Mouse (Mus musculus) forebrain, embryonic 11.5 days (tissue): ENCODE measurements around the gene Gm20388. TPM values are rescaled to one million over a fixed set of nuclear protein-coding genes. Genes with fewer than 3 reads are reported as not detected.

ENCODE experiments used
- ATAC-seq: fragments of 200-750 bp; cut with Nextera tagmentation; replicated peaks from 2 replicates; pipeline ENCODE4 v1.8.0; 2017; ENCODE audit warnings: moderate TSS enrichment; ENCODE audit not compliant: low FRiP score
- DNase-seq: peaks from one replicate; pipeline ENCODE4 v3.0.0-alpha.2; 2017; ENCODE audit warnings: low spot score
- H3K27ac ChIP-seq: fragments of 300-500 bp; sonication (generic); 2 replicates; pipeline ENCODE4 v1.5.1; 2014; ENCODE audit warnings: low read depth, low read length
- H3K27me3 ChIP-seq: fragments of 300-500 bp; sonication (generic); 2 replicates; pipeline ENCODE4 v1.6.1; 2014; ENCODE audit warnings: mild to moderate bottlenecking, low read length, mixed read lengths; ENCODE audit not compliant: control insufficient read depth, insufficient read depth
- H3K36me3 ChIP-seq: fragments of 300-500 bp; sonication (generic); 2 replicates; pipeline ENCODE4 v1.6.1; 2014; ENCODE audit warnings: mild to moderate bottlenecking, low read length, moderate library complexity, mixed read lengths; ENCODE audit not compliant: control insufficient read depth, insufficient read depth
- H3K4me1 ChIP-seq: fragments of 300-500 bp; sonication (generic); replicated peaks from 2 replicates; pipeline ENCODE4 v1.6.1; 2014; ENCODE audit warnings: low read length, mixed read lengths; ENCODE audit not compliant: control insufficient read depth, insufficient read depth
- H3K4me2 ChIP-seq: fragments of 300-500 bp; sonication (generic); 2 replicates; pipeline ENCODE4 v1.6.1; 2014; ENCODE audit warnings: low read depth, mild to moderate bottlenecking, low read length, moderate library complexity, mixed read lengths; ENCODE audit not compliant: severe bottlenecking
- H3K4me3 ChIP-seq: fragments of 300-500 bp; sonication (generic); 2 replicates; pipeline ENCODE4 v1.5.1; 2014; ENCODE audit warnings: low read depth, low read length
- H3K9ac ChIP-seq: fragments of 300-500 bp; sonication (generic); 2 replicates; pipeline ENCODE4 v1.6.1; 2014; ENCODE audit warnings: low read length
- H3K9me3 ChIP-seq: fragments of 300-500 bp; sonication (generic); 2 replicates; pipeline ENCODE4 v1.6.1; 2016; ENCODE audit warnings: low read length, mixed read lengths; ENCODE audit not compliant: control insufficient read depth
- WGBS: fragments of 180-500 bp; shearing (Covaris S2); extraction: QIAGEN DNeasy Blood & Tissue Kit; methylation state at CpG from one replicate; pipeline ENCODE4 v1.1.7; 2014; 5-methylcytosine and 5-hydroxymethylcytosine counted together
- polyA plus RNA-seq: library from polyadenylated mRNA; unstranded; fragments of >200 nt; fragmentation: Nextera tagmentation; extraction: Ambion mirVana; gene quantifications from 2 replicates; pipeline ENCODE4 v1.2.1, GENCODE M21; 2014

Gm20388 gene
- polyA plus RNA-seq, 1 experiment from 2014 or later = not detected

- 73% methylated on average over 4 of the region's 4 CpGs for WGBS
- Histone ChIP-seq H3K4me2 (no peak overlapping the region), H3K27me3 (peaks cover 22% of the 10 kb centered on the region), H3K36me3 (no peaks in the 10 kb centered on the region), H3K27ac (no peak overlapping the region), H3K9ac (no peak overlapping the region), H3K4me1 (peaks cover 2% of the 10 kb centered on the region; the same call in 1 of the 2 replicates), H3K9me3 (no peaks in the 10 kb centered on the region), H3K4me3 (no peak overlapping the region)
- ATAC-seq = no peak
- no peak for DNase-seq
Measured at GRCm38 (mm10) chr8:120738771-120739170, 828.1 kb downstream of the Gm20388 start.

- ATAC-seq (no peak), DNase-seq (no peak)
- no peaks in the 10 kb centered on the region for H3K9me3 ChIP-seq
- peaks cover 5% of the 10 kb centered on the region; the same call in 1 of the 2 replicates for H3K4me1 ChIP-seq
- no peaks in the 10 kb centered on the region for H3K36me3 ChIP-seq
- H3K9ac ChIP-seq = no peak overlapping the region
- no peak overlapping the region for H3K27ac ChIP-seq
- H3K4me3 ChIP-seq = no peak overlapping the region
- H3K4me2 ChIP-seq = no peak overlapping the region
- 94% methylated on average over 15 of the region's 15 CpGs for WGBS
- H3K27me3 ChIP-seq = peaks cover 16% of the 10 kb centered on the region
Measured at GRCm38 (mm10) chr8:120739526-120739925, 828.9 kb downstream of the Gm20388 start.

GRCm38 (mm10) chr8:120740579-120740978 is 829.9 kb downstream of the Gm20388 start:
- Histone ChIP-seq H3K4me2 (no peak overlapping the region), H3K4me1 (peaks cover 5% of the 10 kb centered on the region; the same call in 1 of the 2 replicates), H3K9ac (no peak overlapping the region), H3K36me3 (no peaks in the 10 kb centered on the region), H3K27me3 (peaks cover 7% of the 10 kb centered on the region), H3K4me3 (no peak overlapping the region), H3K27ac (no peak overlapping the region), H3K9me3 (no peaks in the 10 kb centered on the region)
- ATAC-seq (no peak), DNase-seq (no peak)
- WGBS = 66% methylated on average over 2 of the region's 2 CpGs

GRCm38 (mm10) chr8:120741001-120741400 is 830.4 kb downstream of the Gm20388 start:
- Histone ChIP-seq H3K36me3 (no peaks in the 10 kb centered on the region), H3K4me2 (no peak overlapping the region), H3K27ac (no peak overlapping the region), H3K9ac (no peak overlapping the region), H3K4me1 (0 out of 2 replicates have a peak, but pooled peaks cover 5% of the 10 kb centered on the region), H3K4me3 (no peak overlapping the region), H3K27me3 (peaks cover 4% of the 10 kb centered on the region), H3K9me3 (no peaks in the 10 kb centered on the region)
- DNase-seq (no peak), ATAC-seq (no peak)
- 88% methylated on average over 17 of the region's 17 CpGs for WGBS

GRCm38 (mm10) chr8:120741815-120742530 is 831.3 kb downstream of the Gm20388 start:
- no peak overlapping the region for H3K4me3 ChIP-seq
- no peak overlapping the region for H3K4me2 ChIP-seq
- H3K36me3 ChIP-seq = no peaks in the 10 kb centered on the region
- ATAC-seq (no peak), DNase-seq (no peak)
- H3K27ac ChIP-seq = no peak overlapping the region
- H3K9me3 ChIP-seq = no peaks in the 10 kb centered on the region
- 0 out of 2 replicates have a peak, but pooled peaks cover 4% of the 10 kb centered on the region for H3K4me1 ChIP-seq
- whole genome bisulfite sequencing = 90% methylated on average over 15 of the region's 15 CpGs
- no peak overlapping the region for H3K9ac ChIP-seq
- H3K27me3 ChIP-seq = peaks cover 4% of the 10 kb centered on the region

GRCm38 (mm10) chr8:120743149-120743897 is 832.7 kb downstream of the Gm20388 start:
- ATAC-seq (no peak), DNase-seq (no peak)
- no peak overlapping the region for H3K27ac ChIP-seq
- H3K36me3 ChIP-seq = no peaks in the 10 kb centered on the region
- H3K27me3 ChIP-seq = no peaks in the 10 kb centered on the region; the same call in 1 of the 2 replicates
- 0 out of 2 replicates have a peak, but pooled peaks cover 4% of the 10 kb centered on the region for H3K4me1 ChIP-seq
- no peak overlapping the region for H3K9ac ChIP-seq
- 45% methylated on average over 12 of the region's 12 CpGs for WGBS
- H3K4me2 ChIP-seq = no peak overlapping the region
- no peaks in the 10 kb centered on the region for H3K9me3 ChIP-seq
- H3K4me3 ChIP-seq = no peak overlapping the region

GRCm38 (mm10) chr8:120743898-120744290 is 833.3 kb downstream of the Gm20388 start:
- Histone ChIP-seq H3K27ac (no peak overlapping the region), H3K4me2 (no peak overlapping the region), H3K27me3 (no peaks in the 10 kb centered on the region; the same call in 1 of the 2 replicates), H3K9me3 (no peaks in the 10 kb centered on the region), H3K9ac (no peak overlapping the region), H3K4me3 (no peak overlapping the region), H3K36me3 (no peaks in the 10 kb centered on the region), H3K4me1 (0 out of 2 replicates have a peak, but pooled peaks cover 4% of the 10 kb centered on the region)
- DNase-seq = no peak
- ATAC-seq = no peak
- 73% methylated on average over 4 of the region's 4 CpGs for WGBS

GRCm38 (mm10) chr8:120744448-120744847 is 833.8 kb downstream of the Gm20388 start:
- H3K4me3 ChIP-seq = no peak overlapping the region
- ATAC-seq (no peak), DNase-seq (no peak)
- H3K4me2 ChIP-seq = no peak overlapping the region
- no peaks in the 10 kb centered on the region for H3K27me3 ChIP-seq
- H3K9ac ChIP-seq = no peak overlapping the region
- 45% methylated on average over 5 of the region's 5 CpGs for WGBS
- no peaks in the 10 kb centered on the region for H3K9me3 ChIP-seq
- H3K4me1 ChIP-seq = 0 out of 2 replicates have a peak, but pooled peaks cover 4% of the 10 kb centered on the region
- H3K36me3 ChIP-seq = no peaks in the 10 kb centered on the region
- no peak overlapping the region for H3K27ac ChIP-seq
